Mouse (Mus musculus) kidney, embryonic 14.5 days (tissue): ENCODE measurements around the gene Fry. TPM values are rescaled to one million over a fixed set of nuclear protein-coding genes. Genes with fewer than 3 reads are reported as not detected.
"Not testable (repeated sequence)": the region's sequence is repeated elsewhere in the genome, so short reads cannot be mapped to it uniquely, and the experiment has no call there.

Source experiments
- ATAC-seq: fragments of 200-750 bp; cut with Nextera tagmentation; 2 replicates; pipeline ENCODE4 v1.8.0; 2017; ENCODE audit warnings: moderate number of reproducible peaks, mild to moderate bottlenecking, moderate TSS enrichment, moderate library complexity; ENCODE audit not compliant: low FRiP score, low TSS enrichment
- H3K27ac ChIP-seq: fragments of 300-500 bp; sonication (generic); 2 replicates; pipeline ENCODE4 v1.5.1; 2014; ENCODE audit warnings: low read depth, mild to moderate bottlenecking, low read length, moderate library complexity, mixed read lengths
- H3K27me3 ChIP-seq: fragments of 300-500 bp; sonication (generic); 2 replicates; pipeline ENCODE4 v1.6.1; 2014; ENCODE audit warnings: mild to moderate bottlenecking, low read length; ENCODE audit not compliant: control insufficient read depth, insufficient read depth
- H3K36me3 ChIP-seq: fragments of 300-500 bp; sonication (generic); 2 replicates; pipeline ENCODE4 v1.6.1; 2014; ENCODE audit warnings: low read length, mixed read lengths; ENCODE audit not compliant: control insufficient read depth, insufficient read depth
- H3K4me1 ChIP-seq: fragments of 300-500 bp; sonication (generic); 2 replicates; pipeline ENCODE4 v1.6.1; 2014; ENCODE audit warnings: low read length, mixed read lengths; ENCODE audit not compliant: control insufficient read depth, insufficient read depth
- H3K4me2 ChIP-seq: fragments of 300-500 bp; sonication (generic); replicated peaks from 2 replicates; pipeline ENCODE4 v1.6.1; 2014; ENCODE audit warnings: low read depth, mild to moderate bottlenecking, low read length
- H3K4me3 ChIP-seq: fragments of 300-500 bp; sonication (generic); 2 replicates; pipeline ENCODE4 v1.5.1; 2014; ENCODE audit warnings: mild to moderate bottlenecking, low read length
- H3K9ac ChIP-seq: fragments of 300-500 bp; sonication (generic); 2 replicates; pipeline ENCODE4 v1.6.1; 2014; ENCODE audit warnings: low read depth, mild to moderate bottlenecking, low read length, moderate library complexity
- H3K9me3 ChIP-seq: fragments of 300-500 bp; sonication (generic); 2 replicates; pipeline ENCODE4 v1.6.1; 2016; ENCODE audit warnings: low read length; ENCODE audit not compliant: control insufficient read depth
- WGBS: fragments of 180-500 bp; shearing (Covaris S2); extraction: QIAGEN DNeasy Blood & Tissue Kit; methylation state at CpG from one replicate; pipeline ENCODE4 v1.1.7; 2014; 5-methylcytosine and 5-hydroxymethylcytosine counted together
- polyA plus RNA-seq: library from polyadenylated mRNA; unstranded; fragments of >200 nt; fragmentation: Nextera tagmentation; extraction: Ambion mirVana; gene quantifications from 2 replicates; pipeline ENCODE4 v1.2.1, GENCODE M21; 2014

Fry gene
- polyA plus RNA-seq, 1 experiment from 2014 or later, result 8.0 TPM

- H3K9ac ChIP-seq, result no peak overlapping the region
- no peaks in the 10 kb centered on the region for H3K36me3 ChIP-seq
- H3K9me3 ChIP-seq, result no peaks in the 10 kb centered on the region
- H3K4me2 ChIP-seq, result no peak overlapping the region
- H3K27ac ChIP-seq, result peak overlapping the region; percentile 43; the same call in 1 of the 2 replicates
- ATAC-seq, result no peak; the same call in 1 of the 2 replicates
- peaks cover 2% of the 10 kb centered on the region; the same call in 1 of the 2 replicates for H3K4me1 ChIP-seq
- H3K4me3 ChIP-seq, result no peak overlapping the region
- H3K27me3 ChIP-seq, result no peaks in the 10 kb centered on the region
- 52% methylated on average over 3 of the region's 3 CpGs for WGBS
These were observed 371.8 kb downstream of the Fry start for GRCm38 (mm10) chr5:150490285-150490684.

GRCm38 (mm10) chr5:150490821-150491220, 372.4 kb downstream of the Fry start:
- Histone ChIP-seq H3K4me2 (no peak overlapping the region), H3K9ac (no peak overlapping the region), H3K27ac (no peak overlapping the region), H3K27me3 (no peaks in the 10 kb centered on the region), H3K36me3 (no peaks in the 10 kb centered on the region), H3K4me3 (no peak overlapping the region), H3K4me1 (peaks cover 2% of the 10 kb centered on the region; the same call in 1 of the 2 replicates), H3K9me3 (no peaks in the 10 kb centered on the region)
- 27% methylated on average over 8 of the region's 8 CpGs for WGBS
- ATAC-seq, result peak; percentile 89

GRCm38 (mm10) chr5:150491573-150492173, 373.2 kb downstream of the Fry start:
- ATAC-seq, H3K4me3 ChIP-seq, H3K4me1 ChIP-seq, H3K27me3 ChIP-seq, H3K4me2 ChIP-seq, H3K9me3 ChIP-seq, H3K36me3 ChIP-seq, H3K9ac ChIP-seq, H3K27ac ChIP-seq: not testable (repeated sequence)
- WGBS, result 97% methylated on average over 4 of the region's 4 CpGs

- no peaks in the 10 kb centered on the region for H3K27me3 ChIP-seq
- no peak for ATAC-seq
These were observed 377.3 kb downstream of the Fry start for GRCm38 (mm10) chr5:150495792-150496191.

GRCm38 (mm10) chr5:150510451-150511225, 392.2 kb downstream of the Fry start:
- H3K4me2 ChIP-seq, result no peak overlapping the region
- WGBS, result 84% methylated on average over 6 of the region's 6 CpGs
- H3K27me3 ChIP-seq, result no peaks in the 10 kb centered on the region
- H3K9me3 ChIP-seq, result no peaks in the 10 kb centered on the region
- no peak overlapping the region for H3K4me3 ChIP-seq
- H3K27ac ChIP-seq, result no peak overlapping the region
- H3K36me3 ChIP-seq, result no peaks in the 10 kb centered on the region
- H3K9ac ChIP-seq, result no peak overlapping the region
- ATAC-seq, result no peak
- H3K4me1 ChIP-seq, result no peaks in the 10 kb centered on the region

More at GRCm38 (mm10) chr5:150495792-150496191, 377.3 kb downstream of the Fry start:
- H3K36me3 ChIP-seq, result no peaks in the 10 kb centered on the region; the same call in 1 of the 2 replicates
- no peaks in the 10 kb centered on the region for H3K4me1 ChIP-seq
- H3K4me2 ChIP-seq, result no peak overlapping the region
- no peak overlapping the region for H3K9ac ChIP-seq
- H3K4me3 ChIP-seq, result no peak overlapping the region
- no peaks in the 10 kb centered on the region for H3K9me3 ChIP-seq
- no peak overlapping the region for H3K27ac ChIP-seq
- 48% methylated on average over 6 of the region's 6 CpGs for WGBS

- Histone ChIP-seq H3K4me3 (no peak overlapping the region), H3K4me2 (no peak overlapping the region), H3K27me3 (no peaks in the 10 kb centered on the region), H3K36me3 (no peaks in the 10 kb centered on the region), H3K9me3 (no peaks in the 10 kb centered on the region), H3K9ac (no peak overlapping the region), H3K4me1 (no peaks in the 10 kb centered on the region), H3K27ac (no peak overlapping the region)
- ATAC-seq, result no peak
- WGBS, result 75% methylated on average over 4 of the region's 4 CpGs
These were observed 394.8 kb downstream of the Fry start for GRCm38 (mm10) chr5:150513264-150513663.

GRCm38 (mm10) chr5:150514027-150514426, 395.6 kb downstream of the Fry start:
- H3K27me3 ChIP-seq, result no peaks in the 10 kb centered on the region
- H3K9ac ChIP-seq, result no peak overlapping the region
- H3K36me3 ChIP-seq, result no peaks in the 10 kb centered on the region
- no peaks in the 10 kb centered on the region for H3K9me3 ChIP-seq
- H3K4me3 ChIP-seq, result no peak overlapping the region
- H3K27ac ChIP-seq, result no peak overlapping the region
- no peaks in the 10 kb centered on the region for H3K4me1 ChIP-seq
- no peak for ATAC-seq
- 76% methylated on average over 1 of the region's 1 CpGs for WGBS
- H3K4me2 ChIP-seq, result no peak overlapping the region

- H3K9me3 ChIP-seq, result no peaks in the 10 kb centered on the region
- no peaks in the 10 kb centered on the region for H3K27me3 ChIP-seq
- H3K4me1 ChIP-seq, result no peaks in the 10 kb centered on the region
- H3K4me2 ChIP-seq, result no peak within 1 kb of the TSS
- no peak within 1 kb of the TSS for H3K4me3 ChIP-seq
- H3K36me3 ChIP-seq, result no peaks in the 10 kb centered on the region
- no peak within 1 kb of the TSS for H3K9ac ChIP-seq
- no peak within 1 kb of the TSS for H3K27ac ChIP-seq
- ATAC-seq, result no peak
- WGBS, result 53% methylated on average over 4 of the region's 4 CpGs
These were observed 399.6 kb downstream of the Fry start, which contains the start of gene Zar1l for GRCm38 (mm10) chr5:150518064-150518463. TSS of gene Zar1l (minus strand) at chr5:150518164.

GRCm38 (mm10) chr5:150519551-150519950, 401.1 kb downstream of the Fry start:
- H3K4me2 ChIP-seq, result no peak overlapping the region
- no peak overlapping the region for H3K9ac ChIP-seq
- H3K4me1 ChIP-seq, result peaks cover 4% of the 10 kb centered on the region; the same call in 1 of the 2 replicates
- H3K36me3 ChIP-seq, result no peaks in the 10 kb centered on the region
- H3K27me3 ChIP-seq, result no peaks in the 10 kb centered on the region
- ATAC-seq, result no peak
- WGBS, result 88% methylated on average over 1 of the region's 1 CpGs
- H3K4me3 ChIP-seq, result no peak overlapping the region
- H3K27ac ChIP-seq, result no peak overlapping the region
- no peaks in the 10 kb centered on the region for H3K9me3 ChIP-seq
